Mouse (Mus musculus): ENCODE data around the gene Myh2.

Gene Myh2

GRCm38 (mm10) chr11:67153123-67153522 is 17.7 kb upstream of the Myh2 start:
- DNase-seq (ENCODE audit: low spot score): no peak

GRCm38 (mm10) chr11:67153843-67154242 is 17.0 kb upstream of the Myh2 start:
- DNase-seq (ENCODE audit: low spot score): no peak

- DNase-seq (ENCODE audit: low spot score): no peak
These were observed 15.2 kb upstream of the Myh2 start for GRCm38 (mm10) chr11:67155650-67156049.

GRCm38 (mm10) chr11:67160131-67160530 is 10.7 kb upstream of the Myh2 start:
- no peak for DNase-seq (ENCODE audit: low spot score)

DNA sequence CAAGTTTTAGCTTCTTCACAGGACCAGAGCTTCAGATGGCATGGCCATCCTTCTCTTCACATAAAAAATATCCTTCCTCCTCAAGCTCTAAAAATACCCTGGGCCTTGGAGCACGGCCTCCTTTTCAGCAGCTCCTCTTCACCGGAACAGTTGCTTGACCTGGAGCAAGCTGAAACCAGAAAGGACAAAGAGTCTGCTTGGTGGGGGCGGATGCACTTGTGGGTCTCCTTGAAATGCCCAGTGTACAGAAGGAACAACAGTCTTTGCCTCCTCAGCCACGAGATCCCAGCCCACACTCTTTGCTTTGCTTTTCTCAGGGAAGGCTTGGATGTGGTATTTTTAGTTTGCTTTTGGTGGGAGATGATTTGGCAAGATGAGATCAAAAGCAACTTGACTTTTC is 7.1 kb upstream of the Myh2 start:
- no peak for DNase-seq (ENCODE audit: low spot score)

DNA sequence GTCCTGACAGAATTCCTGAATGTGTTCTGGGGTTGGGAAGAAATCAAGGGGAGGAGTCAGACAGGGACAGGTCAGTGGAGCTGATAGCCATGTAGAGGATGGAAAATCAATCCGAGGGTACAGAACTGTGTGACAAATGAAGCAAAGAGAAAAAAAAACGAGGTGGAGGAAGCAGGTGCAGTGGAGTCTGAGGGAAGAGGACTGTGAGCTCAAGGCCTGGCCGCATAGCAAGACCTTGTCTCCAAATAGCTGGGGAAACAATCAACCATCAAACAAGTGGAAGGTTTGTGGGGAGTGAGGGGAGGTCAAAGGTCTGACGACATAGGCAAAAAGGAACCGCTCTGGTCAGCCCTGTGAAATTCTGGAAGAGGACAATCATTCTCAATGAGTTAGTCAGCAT is 6.0 kb upstream of the Myh2 start:
- no peak for DNase-seq (ENCODE audit: low spot score)

- no peak for DNase-seq (ENCODE audit: low spot score)
These were observed 1.5 kb upstream of the Myh2 start for GRCm38 (mm10) chr11:67169301-67169700.

DNA sequence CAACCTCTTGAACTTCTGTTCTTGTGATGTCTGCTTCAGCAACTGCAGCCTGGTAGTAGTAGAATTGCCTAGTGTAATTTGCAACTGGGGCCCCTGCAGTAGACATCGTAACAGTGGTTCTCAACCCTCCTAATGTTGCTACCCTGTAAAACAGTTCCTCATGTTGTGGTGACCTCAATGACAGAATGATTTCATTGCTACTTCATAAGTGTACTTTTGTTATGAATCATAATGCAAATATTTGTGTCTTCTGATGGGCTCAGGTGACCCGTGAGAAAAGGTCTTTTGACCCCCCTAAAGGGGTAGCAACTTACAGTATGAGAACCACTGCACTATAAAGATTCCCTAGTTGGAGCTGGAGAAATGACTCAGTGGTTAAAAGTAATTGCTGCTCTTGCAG is 1.6 kb downstream of the Myh2 start:
- no peak for DNase-seq (ENCODE audit: low spot score)

DNA sequence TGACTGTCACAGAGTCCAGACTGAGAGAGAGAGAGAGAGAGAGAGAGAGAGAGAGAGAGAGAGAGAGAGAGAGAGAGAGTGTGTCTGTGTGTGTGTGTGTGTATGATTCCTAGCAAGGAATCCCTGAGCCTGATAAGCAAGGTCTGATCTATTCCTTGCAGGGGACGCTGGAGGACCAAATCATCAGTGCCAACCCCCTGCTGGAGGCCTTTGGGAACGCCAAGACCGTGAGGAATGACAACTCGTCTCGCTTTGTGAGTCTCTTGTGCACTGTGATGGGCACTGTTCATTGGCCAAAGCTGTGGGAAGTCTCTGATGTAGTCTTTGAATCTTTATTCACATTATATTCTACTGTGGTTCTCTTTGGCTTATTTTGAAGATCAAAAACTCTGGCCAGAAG is 5.5 kb downstream of the Myh2 start:
- DNase-seq (ENCODE audit: low spot score): no peak

DNA sequence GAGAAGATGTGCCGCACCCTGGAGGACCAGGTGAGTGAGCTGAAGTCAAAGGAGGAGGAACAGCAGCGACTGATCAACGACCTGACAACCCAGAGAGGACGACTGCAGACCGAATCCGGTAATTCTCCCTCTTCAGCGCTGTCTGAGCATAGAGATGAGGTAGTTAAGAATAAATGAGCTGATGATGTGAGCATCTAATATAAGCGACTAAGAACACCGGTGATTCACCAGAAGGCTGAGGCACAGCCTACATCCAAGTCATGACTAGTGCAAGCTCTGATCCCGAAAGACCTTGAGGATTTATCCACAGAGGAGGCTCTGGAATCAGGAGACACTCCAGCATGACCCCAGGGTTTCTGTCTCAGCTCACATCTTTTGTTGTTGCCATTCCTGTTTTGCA is 19.5 kb downstream of the Myh2 start:
- no peak for DNase-seq (ENCODE audit: low spot score)

- no peak for DNase-seq (ENCODE audit: low spot score)
These were observed 20.0 kb downstream of the Myh2 start for GRCm38 (mm10) chr11:67190814-67191213.

- no peak for DNase-seq (ENCODE audit: low spot score)
These were observed 20.7 kb downstream of the Myh2 start for GRCm38 (mm10) chr11:67191496-67191895.

DNA sequence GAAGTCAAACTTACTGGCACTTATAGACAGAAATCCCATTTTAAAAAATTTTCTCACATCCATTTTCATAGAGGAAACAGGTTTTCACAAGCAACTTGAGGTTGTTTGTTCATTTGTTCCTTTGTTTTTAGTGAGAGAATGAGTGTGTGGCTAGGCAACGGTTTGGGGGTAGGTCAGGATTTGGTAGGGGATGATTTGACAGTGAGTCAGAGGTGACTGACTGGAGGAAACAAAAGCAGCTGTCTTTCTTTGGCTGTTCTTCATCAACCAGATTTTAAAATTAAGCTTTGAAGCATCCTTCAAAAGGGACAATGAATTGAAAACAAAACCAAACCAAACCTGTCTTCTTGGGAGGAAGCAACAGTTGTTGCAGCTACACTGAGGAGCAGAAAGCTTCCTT is 28.5 kb downstream of the Myh2 start:
- no peak for DNase-seq (ENCODE audit: low spot score)

- DNase-seq (ENCODE audit: low spot score): no peak
These were observed 28.9 kb downstream of the Myh2 start, which contains the start of gene Myh1 for GRCm38 (mm10) chr11:67199752-67200151. Myh1 (plus strand) TSS chr11:67200052.

- no peak for DNase-seq (ENCODE audit: low spot score)
These were observed 33.9 kb downstream of the Myh2 start for GRCm38 (mm10) chr11:67204766-67205165.

DNA sequence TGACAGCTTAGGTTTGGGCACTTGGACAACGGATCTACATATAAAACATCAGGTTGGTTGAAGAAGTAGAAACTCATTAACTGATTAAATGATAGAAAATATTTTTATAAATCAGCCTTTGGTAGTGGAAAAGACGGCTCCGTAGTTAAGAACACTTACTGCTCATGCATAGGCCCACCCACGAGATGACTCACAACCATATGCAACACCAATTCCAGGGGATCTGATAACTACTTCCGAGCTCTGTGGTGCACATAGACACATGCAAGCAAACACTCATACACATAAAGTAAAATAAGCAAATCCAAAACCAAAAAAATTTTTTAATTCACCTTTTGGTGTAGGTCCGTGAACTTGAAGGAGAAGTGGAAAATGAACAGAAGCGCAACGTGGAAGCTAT is 51.0 kb downstream of the Myh2 start:
- DNase-seq (ENCODE audit: low spot score): no peak

DNA sequence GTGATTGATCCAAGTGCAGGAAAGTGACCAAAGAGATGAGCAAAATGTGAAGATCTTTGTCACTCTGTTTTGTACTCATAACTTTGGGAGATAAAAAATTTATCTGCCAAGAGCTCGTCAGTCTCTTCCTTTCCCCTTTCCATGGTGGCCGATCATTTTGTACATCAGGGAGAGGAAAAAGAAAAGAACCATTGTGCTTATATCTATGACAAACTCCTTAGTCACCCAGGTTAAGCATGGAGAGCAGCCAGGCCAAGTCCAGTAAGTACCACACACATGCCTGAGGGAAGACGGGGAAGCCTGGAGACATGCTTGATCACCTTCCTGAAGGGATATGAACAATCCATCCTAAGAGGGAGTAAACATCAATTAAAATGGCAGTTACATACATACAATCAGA is 53.6 kb downstream of the Myh2 start:
- DNase-seq (ENCODE audit: low spot score): no peak

DNA sequence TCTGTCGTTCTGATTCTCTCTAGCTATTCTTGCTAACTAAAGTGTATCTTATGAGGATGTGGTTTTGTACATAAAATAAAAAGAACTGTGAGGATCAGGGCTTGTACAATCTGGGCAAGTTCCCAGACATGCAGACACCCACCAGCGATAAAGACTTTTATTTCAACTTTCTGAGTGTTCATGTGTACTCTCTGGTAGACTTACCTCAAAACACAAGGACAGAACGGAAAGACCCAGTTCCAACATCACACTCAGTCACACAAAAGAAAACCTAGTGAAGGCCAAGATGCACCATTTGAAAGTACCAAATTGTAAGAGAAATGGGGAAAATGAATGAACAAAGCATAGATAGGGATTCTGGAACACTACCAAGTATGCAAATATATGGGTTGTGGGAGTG is 57.9 kb downstream of the Myh2 start:
- DNase-seq (ENCODE audit: low spot score): no peak

DNA sequence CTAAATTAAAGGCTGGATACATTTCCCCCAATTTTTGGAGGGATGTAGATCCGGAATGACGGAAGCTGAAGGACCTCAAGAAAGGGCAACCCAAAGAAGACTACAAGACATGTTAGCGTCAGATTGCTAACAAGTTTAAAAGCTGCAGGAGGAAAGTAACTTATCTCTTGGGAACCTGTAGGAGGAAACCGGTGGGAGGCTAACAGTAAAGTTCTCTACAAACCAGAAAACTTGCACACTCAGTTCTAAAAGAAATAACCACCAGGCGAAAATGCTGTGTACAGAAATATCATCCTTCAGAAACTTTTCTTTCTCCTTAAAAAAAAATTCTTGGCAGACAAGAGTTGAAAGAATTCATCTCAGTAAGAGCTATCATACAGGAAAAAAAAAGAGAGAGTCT is 58.3 kb downstream of the Myh2 start:
- DNase-seq (ENCODE audit: low spot score): no peak

GRCm38 (mm10) chr11:67229946-67230345 is 59.1 kb downstream of the Myh2 start:
- DNase-seq (ENCODE audit: low spot score): no peak

DNA sequence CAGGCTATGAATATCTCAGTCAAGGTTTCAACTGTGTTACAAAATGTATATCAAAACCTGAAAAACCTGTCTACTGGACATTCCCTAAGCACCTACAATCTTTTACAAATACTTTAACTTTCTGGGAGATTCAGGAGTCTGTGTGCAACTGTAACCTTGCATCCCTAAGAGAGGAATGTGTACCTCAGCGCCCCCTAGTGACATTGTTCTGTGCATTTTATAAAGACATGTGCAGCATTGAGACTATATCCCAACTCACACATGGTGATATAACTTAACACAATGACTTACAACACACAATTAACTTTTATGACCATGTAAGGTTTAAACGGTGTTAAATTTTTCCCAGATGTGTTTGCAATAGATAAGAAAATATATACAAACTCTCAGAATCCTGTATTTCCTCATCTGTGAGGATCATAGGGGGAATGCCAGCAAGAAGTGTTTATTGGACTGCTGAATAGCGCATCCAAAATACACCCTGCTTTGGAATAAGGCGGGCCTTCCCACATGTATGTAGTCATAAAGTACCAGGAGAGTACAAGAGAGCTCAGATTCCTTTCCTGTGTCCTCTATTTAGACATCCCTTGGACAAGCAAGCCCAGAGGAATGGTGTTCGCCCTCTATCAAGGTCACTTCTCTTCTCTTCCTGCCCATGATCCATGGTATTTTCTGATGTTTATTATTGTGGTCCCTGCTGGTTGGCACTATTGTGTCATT is 65.0 kb downstream of the Myh2 start:
- no peak for DNase-seq (ENCODE audit: low spot score)

DNA sequence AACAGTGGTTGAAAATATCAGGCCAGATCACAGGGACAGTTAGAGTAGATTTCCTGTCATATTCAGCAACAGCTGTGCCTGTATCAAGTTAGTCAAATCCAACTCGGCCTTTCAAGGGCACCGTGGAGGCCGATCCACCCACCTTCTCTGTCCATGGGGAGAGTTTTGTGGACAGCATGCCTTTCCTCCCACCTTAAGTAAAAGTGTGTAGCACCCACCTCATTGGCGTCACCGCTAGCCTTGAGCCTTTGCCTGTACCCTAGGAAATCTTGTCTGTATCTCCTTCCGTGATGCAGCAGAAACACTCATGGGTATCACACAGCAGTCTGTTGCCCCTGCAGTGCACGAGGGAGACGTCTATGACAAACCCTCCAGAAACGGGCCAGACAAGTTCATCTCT is 66.0 kb downstream of the Myh2 start:
- no peak for DNase-seq (ENCODE audit: low spot score)

GRCm38 (mm10) chr11:67237481-67238079 is 66.8 kb downstream of the Myh2 start, which contains the start of gene Myh4:
Myh4 (plus strand) TSS chr11:67238029.
- DNase-seq (ENCODE audit: low spot score): no peak

DNA sequence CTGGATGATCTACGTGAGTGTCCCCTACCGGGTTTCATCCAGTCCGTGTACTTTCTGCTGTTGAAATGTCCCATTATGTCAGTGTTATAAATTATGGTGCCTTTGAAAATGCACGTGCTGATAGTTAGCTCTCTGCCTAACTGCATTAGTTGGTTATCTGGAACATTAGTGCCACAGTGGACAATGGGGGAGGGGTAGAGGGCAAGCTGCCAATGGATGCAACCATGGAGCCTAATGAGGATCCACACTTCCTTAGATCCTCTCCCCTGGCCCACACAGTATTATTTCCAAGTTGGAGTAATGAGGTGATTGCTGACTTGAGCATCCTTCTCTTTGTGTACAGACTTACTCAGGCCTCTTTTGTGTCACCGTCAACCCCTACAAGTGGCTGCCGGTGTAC is 70.2 kb downstream of the Myh2 start:
- no peak for DNase-seq (ENCODE audit: low spot score)
